Mouse (Mus musculus): ENCODE measurements around the gene Srd5a3. TPM values are rescaled to one million over a fixed set of nuclear protein-coding genes. Genes with fewer than 3 reads are reported as not detected.

The Srd5a3 gene
- polyA plus RNA-seq, 2 experiments from 2014 or later = 31.0 to 32.4 TPM

DNA sequence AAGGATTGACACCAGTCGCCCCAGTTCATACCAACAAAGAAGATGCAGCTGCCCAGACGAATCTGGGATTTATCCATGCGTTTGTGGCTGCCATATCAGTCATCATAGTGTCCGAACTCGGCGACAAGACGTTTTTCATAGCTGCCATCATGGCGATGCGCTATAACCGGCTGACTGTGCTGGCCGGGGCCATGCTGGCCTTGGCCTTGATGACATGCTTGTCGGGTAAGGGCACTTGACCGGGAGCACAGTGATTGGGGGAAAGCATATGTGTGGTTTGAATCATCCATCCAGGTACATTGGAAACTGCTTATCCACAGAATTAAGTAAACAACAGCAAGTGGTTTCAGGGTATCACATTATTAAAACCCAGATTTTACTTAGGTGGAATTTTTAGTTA lies 59.3 kb downstream of the Srd5a3 start:
- ATAC-seq = no peak

DNA sequence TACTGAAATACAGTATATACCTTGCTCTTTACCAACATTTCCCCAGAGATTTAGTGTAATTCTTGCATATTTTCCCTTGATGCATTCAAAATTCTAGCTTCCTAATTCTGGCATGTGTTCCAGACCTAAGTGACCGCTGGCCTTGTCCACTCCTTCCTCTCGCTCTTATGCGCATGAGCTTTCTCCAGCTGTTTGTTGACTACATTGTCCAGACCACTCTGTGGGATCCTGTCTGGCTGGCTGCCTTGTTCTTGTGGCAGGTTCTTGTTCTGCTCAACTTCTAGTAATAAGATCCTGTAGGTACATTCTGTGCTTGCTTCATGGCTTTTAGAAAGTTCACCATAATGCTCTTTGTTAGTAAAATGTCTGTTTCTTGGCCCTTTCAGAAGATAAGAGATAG lies 63.1 kb downstream of the Srd5a3 start:
- no peak for ATAC-seq

Other genes with a start within 250 kb of the Srd5a3 start
- under 1 TPM in 1 of 2 experiments, not detected in 1; 0.05 TPM for gene Kdr, start 161.8 kb upstream of the Srd5a3 start, polyA plus RNA-seq (2017; shearing (Covaris generic))
- 10 to 100 TPM; 11.3 to 14.3 TPM for gene Tmem165, start 43.6 kb downstream of the Srd5a3 start, polyA plus RNA-seq (2017; shearing (Covaris generic))
- 10 to 100 TPM; 15.9 to 19.1 TPM for gene Clock, start 164.5 kb downstream of the Srd5a3 start, polyA plus RNA-seq (2017; shearing (Covaris generic))
- not detected for gene Pdcl2, start 190.9 kb downstream of the Srd5a3 start, polyA plus RNA-seq (2017; shearing (Covaris generic))
- gene Nmu, start 223.5 kb downstream of the Srd5a3 start, polyA plus RNA-seq (2017; shearing (Covaris generic)) = not detected

Measured in CD4-positive, CD25-positive, alpha-beta regulatory T cell, adult 4 months (primary cell).